Mouse (Mus musculus): Measurements from ENCODE around the gene Elk4. TPM values are rescaled to one million over a fixed set of nuclear protein-coding genes. Genes with fewer than 3 reads are reported as not detected.

The Elk4 gene
- polyA plus RNA-seq (2015; fragmentation: Illumina TruSeq; extraction: RNeasy Lipid Tissue Mini Kit (QIAGEN cat#74804); ENCODE audit: insufficient read depth, low read depth, low replicate concordance), result 11.0 TPM

DNA sequence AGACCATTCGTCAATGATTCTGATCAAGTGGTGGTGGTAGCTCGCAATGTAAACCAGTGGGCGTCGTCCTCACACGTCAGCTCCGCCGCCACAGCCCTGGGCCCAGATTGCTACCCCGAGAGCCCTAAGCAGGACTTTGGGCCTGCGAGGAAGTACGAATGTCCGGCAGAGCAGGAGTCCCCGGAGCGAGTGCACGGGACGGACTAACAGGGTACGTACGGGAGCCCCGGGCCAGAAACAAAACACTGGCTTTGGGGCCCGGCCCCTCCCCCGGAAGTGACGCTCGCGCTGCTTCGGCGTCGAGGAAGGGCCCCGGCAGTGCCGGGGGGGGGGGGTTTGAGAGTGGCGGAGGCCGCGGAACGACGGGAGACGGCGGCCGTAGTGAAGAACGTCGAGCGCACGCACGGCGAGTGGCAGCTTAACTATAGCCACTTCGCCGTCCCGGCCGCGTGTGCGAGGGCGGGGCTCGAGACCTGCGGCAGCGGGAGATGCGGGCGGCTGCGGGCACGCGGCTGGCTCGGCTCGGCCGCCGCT lies at the start of gene Elk4:
Gene Elk4, plus strand, starts transcription at position 326 of the 534 bp plus-strand sequence.

DNA sequence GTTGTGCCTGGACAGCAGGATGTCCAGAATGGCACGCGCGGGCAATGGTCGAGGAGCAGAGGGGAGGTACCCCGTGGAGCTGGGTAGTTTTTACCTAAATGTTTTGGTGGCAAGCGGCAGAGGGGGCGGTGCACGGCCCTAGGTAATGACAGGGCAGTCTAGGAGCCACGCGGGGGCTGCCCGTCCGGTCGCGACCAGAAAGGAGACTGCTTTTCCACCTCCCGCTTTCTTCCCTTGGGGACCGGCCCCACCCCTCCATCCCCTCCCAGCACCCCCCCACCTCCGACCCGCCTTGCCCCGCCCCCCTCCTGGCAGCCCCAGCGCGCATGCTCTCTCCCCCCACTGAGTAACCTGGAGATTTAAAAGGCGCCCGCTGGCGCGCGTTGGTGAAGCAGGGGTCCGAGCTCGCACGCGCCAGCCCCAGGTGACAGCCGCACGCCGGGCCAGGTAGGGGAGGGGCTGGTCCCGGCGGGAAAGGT lies 44.8 kb upstream of the Elk4 start, which contains the start of gene Slc45a3:
Gene Slc45a3, plus strand, starts transcription at position 362 of the 479 bp plus-strand sequence.

DNA sequence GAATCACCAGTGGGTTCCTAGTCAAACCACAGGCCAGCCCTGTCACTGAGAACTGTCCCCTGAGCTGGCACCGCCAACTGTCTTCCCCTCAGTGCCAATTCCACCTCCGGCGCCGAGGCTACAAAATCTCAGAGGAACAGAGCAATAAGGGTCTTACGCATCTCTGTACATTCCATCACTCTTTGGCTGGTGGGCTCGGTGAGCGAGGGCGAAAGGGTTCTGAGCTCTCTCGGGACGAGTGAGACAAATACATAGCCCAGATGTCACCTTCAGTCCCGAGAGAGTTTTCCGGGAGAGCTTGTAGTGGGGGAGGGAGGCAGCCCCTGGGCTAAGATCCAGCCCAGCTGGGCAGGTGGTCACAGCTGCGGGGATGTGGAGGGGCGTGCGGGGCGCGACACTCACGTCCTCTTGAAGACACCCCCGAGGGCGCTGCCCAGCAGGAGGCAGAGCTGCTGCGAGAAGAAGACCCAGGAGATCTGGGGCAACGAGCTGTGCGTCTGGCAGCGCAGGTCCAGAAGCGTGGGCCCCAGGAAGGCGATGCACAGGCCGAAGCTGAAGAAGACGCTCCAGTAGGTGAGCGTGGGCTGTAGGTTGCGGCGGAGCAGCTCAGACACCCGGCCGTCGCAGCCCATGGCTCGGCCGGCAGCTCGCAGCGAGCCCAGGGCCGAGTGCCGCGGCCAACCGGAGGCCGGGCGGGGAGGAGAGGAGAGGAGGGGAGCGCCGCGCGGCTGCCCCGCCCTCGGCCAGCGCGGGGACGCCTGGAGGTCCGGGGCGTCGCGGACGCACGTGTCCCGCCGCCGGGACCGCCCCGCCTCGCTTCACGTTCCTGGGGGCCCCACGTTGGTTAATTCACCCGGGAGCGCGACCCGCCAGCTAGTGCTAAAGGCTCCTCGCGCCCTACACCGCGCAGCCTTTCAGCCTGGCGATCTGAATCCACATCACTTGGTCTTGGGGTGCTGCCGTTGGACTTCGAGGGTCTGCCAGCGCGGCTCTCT lies 60.2 kb downstream of the Elk4 start, which contains the start of gene Mfsd4a:
Gene Mfsd4a, minus strand, starts transcription at position 802 of the 995 bp plus-strand sequence.

Other genes starting within 250 kb of the Elk4 start
- 0.89 TPM for gene Pm20d1, start 210.2 kb upstream of the Elk4 start, polyA plus RNA-seq (2015; fragmentation: Illumina TruSeq; extraction: RNeasy Lipid Tissue Mini Kit (QIAGEN cat#74804); ENCODE audit: insufficient read depth, low read depth, low replicate concordance)
- 20.8 TPM for gene Slc41a1, start 180.1 kb upstream of the Elk4 start, polyA plus RNA-seq (2015; fragmentation: Illumina TruSeq; extraction: RNeasy Lipid Tissue Mini Kit (QIAGEN cat#74804); ENCODE audit: insufficient read depth, low read depth, low replicate concordance)
- gene Rab29, start 140.4 kb upstream of the Elk4 start, polyA plus RNA-seq (2015; fragmentation: Illumina TruSeq; extraction: RNeasy Lipid Tissue Mini Kit (QIAGEN cat#74804); ENCODE audit: insufficient read depth, low read depth, low replicate concordance), result 8.0 TPM
- gene Nucks1, start 97.1 kb upstream of the Elk4 start, polyA plus RNA-seq (2015; fragmentation: Illumina TruSeq; extraction: RNeasy Lipid Tissue Mini Kit (QIAGEN cat#74804); ENCODE audit: insufficient read depth, low read depth, low replicate concordance), result 5.5 TPM
- 0.55 TPM for gene Slc45a3, start 44.6 kb upstream of the Elk4 start, polyA plus RNA-seq (2015; fragmentation: Illumina TruSeq; extraction: RNeasy Lipid Tissue Mini Kit (QIAGEN cat#74804); ENCODE audit: insufficient read depth, low read depth, low replicate concordance)
- 2.4 TPM for gene Mfsd4a, start 60.5 kb downstream of the Elk4 start, polyA plus RNA-seq (2015; fragmentation: Illumina TruSeq; extraction: RNeasy Lipid Tissue Mini Kit (QIAGEN cat#74804); ENCODE audit: insufficient read depth, low read depth, low replicate concordance)
- gene Cdk18, start 132.1 kb downstream of the Elk4 start, polyA plus RNA-seq (2015; fragmentation: Illumina TruSeq; extraction: RNeasy Lipid Tissue Mini Kit (QIAGEN cat#74804); ENCODE audit: insufficient read depth, low read depth, low replicate concordance), result 9.9 TPM
- gene Lemd1, start 183.8 kb downstream of the Elk4 start, polyA plus RNA-seq (2015; fragmentation: Illumina TruSeq; extraction: RNeasy Lipid Tissue Mini Kit (QIAGEN cat#74804); ENCODE audit: insufficient read depth, low read depth, low replicate concordance), result not detected
- not detected for gene AC124108.1, start 183.8 kb downstream of the Elk4 start, polyA plus RNA-seq (2015; fragmentation: Illumina TruSeq; extraction: RNeasy Lipid Tissue Mini Kit (QIAGEN cat#74804); ENCODE audit: insufficient read depth, low read depth, low replicate concordance)
- gene Gm10188, start 222.2 kb downstream of the Elk4 start, polyA plus RNA-seq (2015; fragmentation: Illumina TruSeq; extraction: RNeasy Lipid Tissue Mini Kit (QIAGEN cat#74804); ENCODE audit: insufficient read depth, low read depth, low replicate concordance), result not detected